Mouse (Mus musculus) embryonic facial prominence, embryonic 13.5 days (tissue): ENCODE data around the gene Plppr3. TPM values are rescaled to one million over a fixed set of nuclear protein-coding genes. Genes with fewer than 3 reads are reported as not detected.

Experiments
- ATAC-seq: fragments of 200-750 bp; cut with Nextera tagmentation; 2 replicates; pipeline ENCODE4 v1.8.0; 2017; ENCODE audit warnings: low read depth; ENCODE audit not compliant: insufficient number of reproducible peaks, insufficient read depth, low FRiP score, low TSS enrichment
- H3K27ac ChIP-seq: fragments of 300-500 bp; sonication (generic); 2 replicates; pipeline ENCODE4 v1.5.1; 2015; ENCODE audit warnings: moderate library complexity, mild to moderate bottlenecking, inconsistent platforms
- H3K27me3 ChIP-seq: fragments of 300-500 bp; sonication (generic); 2 replicates; pipeline ENCODE4 v1.6.1; 2015; ENCODE audit warnings: mild to moderate bottlenecking, inconsistent platforms
- H3K36me3 ChIP-seq: fragments of 300-500 bp; sonication (generic); 2 replicates; pipeline ENCODE4 v1.6.1; 2015; ENCODE audit warnings: mild to moderate bottlenecking, inconsistent platforms
- H3K4me1 ChIP-seq: fragments of 300-500 bp; sonication (generic); 2 replicates; pipeline ENCODE4 v1.6.1; 2015; ENCODE audit warnings: inconsistent platforms
- H3K4me2 ChIP-seq: fragments of 300-500 bp; sonication (generic); 2 replicates; pipeline ENCODE4 v1.6.1; 2015; ENCODE audit warnings: moderate library complexity, mild to moderate bottlenecking, inconsistent platforms
- H3K4me3 ChIP-seq: fragments of 300-500 bp; sonication (generic); 2 replicates; pipeline ENCODE4 v1.5.1; 2015; ENCODE audit warnings: mild to moderate bottlenecking, inconsistent platforms
- H3K9ac ChIP-seq: fragments of 300-500 bp; sonication (generic); 2 replicates; pipeline ENCODE4 v1.6.1; 2015; ENCODE audit warnings: mild to moderate bottlenecking, inconsistent platforms
- H3K9me3 ChIP-seq: fragments of 300-500 bp; sonication (generic); 2 replicates; pipeline ENCODE4 v1.6.1; 2016; ENCODE audit warnings: inconsistent platforms
- WGBS: fragments of 180-500 bp; shearing (Covaris S2); methylation state at CpG from one replicate; pipeline ENCODE4 v1.1.7; 2015; ENCODE audit warnings: mixed read lengths; 5-methylcytosine and 5-hydroxymethylcytosine counted together
- polyA plus RNA-seq: library from polyadenylated mRNA; unstranded; fragments of >200 nt; fragmentation: Nextera tagmentation; extraction: Ambion mirVana; gene quantifications from 2 replicates; pipeline ENCODE4 v1.2.1, GENCODE M21; 2015

Plppr3 gene
- polyA plus RNA-seq, 1 experiment from 2014 or later = 138 TPM

- Histone ChIP-seq H3K36me3 (peaks cover 11% of the 10 kb centered on the region), H3K4me1 (peaks cover 23% of the 10 kb centered on the region), H3K27ac (peak overlapping the region; percentile 5; the same call in 1 of the 2 replicates), H3K9ac (no peak overlapping the region), H3K27me3 (no peaks in the 10 kb centered on the region), H3K4me3 (no peak overlapping the region), H3K9me3 (no peaks in the 10 kb centered on the region), H3K4me2 (no peak overlapping the region)
- WGBS = 61% methylated on average over 6 of the region's 6 CpGs
- no peak for ATAC-seq
Observed at GRCm38 (mm10) chr10:79824413-79824812, 50.0 kb downstream of the Plppr3 start.

- peaks cover 23% of the 10 kb centered on the region for H3K4me1 ChIP-seq
Observed at GRCm38 (mm10) chr10:79823011-79823410, 51.4 kb downstream of the Plppr3 start.

GRCm38 (mm10) chr10:79822372-79822771 is 52.1 kb downstream of the Plppr3 start:
- Histone ChIP-seq H3K9me3 (no peaks in the 10 kb centered on the region), H3K4me1 (peaks cover 23% of the 10 kb centered on the region), H3K36me3 (peaks cover 28% of the 10 kb centered on the region), H3K27ac (peak overlapping the region; percentile 68), H3K27me3 (no peaks in the 10 kb centered on the region), H3K4me2 (peak overlapping the region; percentile 46), H3K4me3 (peak overlapping the region; percentile 4; the same call in 1 of the 2 replicates), H3K9ac (peak overlapping the region; percentile 61)
- ATAC-seq = peak; percentile 49; the same call in 1 of the 2 replicates
- WGBS = 22% methylated on average over 17 of the region's 17 CpGs

More at GRCm38 (mm10) chr10:79823011-79823410, 51.4 kb downstream of the Plppr3 start:
- Histone ChIP-seq H3K4me3 (no peak overlapping the region), H3K9me3 (no peaks in the 10 kb centered on the region), H3K36me3 (peaks cover 25% of the 10 kb centered on the region), H3K9ac (peak overlapping the region; percentile 61; the same call in 1 of the 2 replicates), H3K27ac (peak overlapping the region; percentile 51; the same call in 1 of the 2 replicates), H3K27me3 (no peaks in the 10 kb centered on the region), H3K4me2 (peak overlapping the region; percentile 46; the same call in 1 of the 2 replicates)
- WGBS = 63% methylated on average over 6 of the region's 6 CpGs
- ATAC-seq = no peak

- Histone ChIP-seq H3K4me1 (peaks cover 23% of the 10 kb centered on the region), H3K4me2 (0 out of 2 replicates have a peak overlapping the region, but pooled peaks have one; percentile 46), H3K27ac (peak overlapping the region; percentile 68), H3K9ac (peak overlapping the region; percentile 61; the same call in 1 of the 2 replicates), H3K9me3 (no peaks in the 10 kb centered on the region), H3K27me3 (no peaks in the 10 kb centered on the region), H3K36me3 (peaks cover 31% of the 10 kb centered on the region), H3K4me3 (no peak overlapping the region)
- WGBS = 87% methylated on average over 12 of the region's 12 CpGs
- no peak for ATAC-seq
Observed at GRCm38 (mm10) chr10:79821731-79822130, 52.7 kb downstream of the Plppr3 start.

- Histone ChIP-seq H3K9ac (peak within 1 kb of the TSS; percentile 61; the same call in 1 of the 2 replicates), H3K27ac (peak within 1 kb of the TSS; percentile 68), H3K4me1 (peaks cover 23% of the 10 kb centered on the region), H3K4me2 (no peak within 1 kb of the TSS), H3K27me3 (no peaks in the 10 kb centered on the region), H3K36me3 (peaks cover 41% of the 10 kb centered on the region), H3K9me3 (no peaks in the 10 kb centered on the region), H3K4me3 (no peak within 1 kb of the TSS)
- no peak for ATAC-seq
- 62% methylated on average over 11 of the region's 11 CpGs for WGBS
Observed at GRCm38 (mm10) chr10:79820782-79821181, 53.7 kb downstream of the Plppr3 start, which contains the start of gene Misp. Misp (plus strand) TSS chr10:79820989.

- Histone ChIP-seq H3K4me1 (peaks cover 23% of the 10 kb centered on the region), H3K9me3 (no peaks in the 10 kb centered on the region), H3K27ac (peak overlapping the region; percentile 45; the same call in 1 of the 2 replicates), H3K27me3 (no peaks in the 10 kb centered on the region), H3K36me3 (peaks cover 46% of the 10 kb centered on the region), H3K4me2 (no peak overlapping the region), H3K9ac (no peak overlapping the region), H3K4me3 (no peak overlapping the region)
- 81% methylated on average over 8 of the region's 8 CpGs for WGBS
- ATAC-seq = no peak
Observed at GRCm38 (mm10) chr10:79820277-79820676, 54.2 kb downstream of the Plppr3 start.

GRCm38 (mm10) chr10:79819606-79820005 is 54.8 kb downstream of the Plppr3 start:
- Histone ChIP-seq H3K4me1 (peaks cover 23% of the 10 kb centered on the region), H3K4me2 (no peak overlapping the region), H3K9me3 (no peaks in the 10 kb centered on the region), H3K27me3 (no peaks in the 10 kb centered on the region), H3K36me3 (peaks cover 52% of the 10 kb centered on the region), H3K9ac (no peak overlapping the region), H3K4me3 (no peak overlapping the region), H3K27ac (no peak overlapping the region)
- no peak for ATAC-seq
- WGBS = 93% methylated on average over 17 of the region's 17 CpGs

GRCm38 (mm10) chr10:79818225-79818624 is 56.2 kb downstream of the Plppr3 start:
- Histone ChIP-seq H3K4me2 (no peak overlapping the region), H3K4me1 (peaks cover 23% of the 10 kb centered on the region), H3K9me3 (no peaks in the 10 kb centered on the region), H3K27ac (peak overlapping the region; percentile 23; the same call in 1 of the 2 replicates), H3K36me3 (peaks cover 58% of the 10 kb centered on the region), H3K9ac (no peak overlapping the region), H3K27me3 (no peaks in the 10 kb centered on the region), H3K4me3 (no peak overlapping the region)
- 65% methylated on average over 4 of the region's 4 CpGs for WGBS
- no peak for ATAC-seq

GRCm38 (mm10) chr10:79817111-79817510 is 57.3 kb downstream of the Plppr3 start:
- Histone ChIP-seq H3K4me2 (no peak overlapping the region), H3K4me3 (no peak overlapping the region), H3K4me1 (peaks cover 13% of the 10 kb centered on the region), H3K36me3 (peaks cover 63% of the 10 kb centered on the region), H3K9ac (no peak overlapping the region), H3K27me3 (no peaks in the 10 kb centered on the region), H3K9me3 (no peaks in the 10 kb centered on the region), H3K27ac (0 out of 2 replicates have a peak overlapping the region, but pooled peaks have one; percentile 3)
- 83% methylated on average over 2 of the region's 2 CpGs for WGBS
- ATAC-seq = no peak

GRCm38 (mm10) chr10:79815671-79816494 is 58.6 kb downstream of the Plppr3 start:
- no peak overlapping the region for H3K4me3 ChIP-seq
- H3K9me3 ChIP-seq = no peaks in the 10 kb centered on the region
- H3K9ac ChIP-seq = no peak overlapping the region
- no peak overlapping the region for H3K27ac ChIP-seq
- 90% methylated on average over 12 of the region's 12 CpGs for WGBS
- no peaks in the 10 kb centered on the region for H3K27me3 ChIP-seq
- no peak for ATAC-seq
- peaks cover 74% of the 10 kb centered on the region for H3K36me3 ChIP-seq
- H3K4me1 ChIP-seq = 0 out of 2 replicates have a peak, but pooled peaks cover 4% of the 10 kb centered on the region
- H3K4me2 ChIP-seq = no peak overlapping the region

- H3K27me3 ChIP-seq = no peaks in the 10 kb centered on the region
- H3K4me1 ChIP-seq = no peaks in the 10 kb centered on the region
- ATAC-seq = no peak
- no peak overlapping the region for H3K4me3 ChIP-seq
- no peak overlapping the region for H3K9ac ChIP-seq
- peaks cover 78% of the 10 kb centered on the region for H3K36me3 ChIP-seq
- H3K27ac ChIP-seq = no peak overlapping the region
- H3K4me2 ChIP-seq = no peak overlapping the region
- no peaks in the 10 kb centered on the region for H3K9me3 ChIP-seq
- 78% methylated on average over 5 of the region's 5 CpGs for WGBS
Observed at GRCm38 (mm10) chr10:79814271-79814842, 60.1 kb downstream of the Plppr3 start.
